Mouse (Mus musculus) cerebellum, adult 18-20 months (tissue): ENCODE data around the gene Trmt11.
"Not testable (repeated sequence)": the region's sequence is repeated elsewhere in the genome, so short reads cannot be mapped to it uniquely, and the experiment has no call there.

Source experiments
- DNase-seq, 2 experiments: peaks; one replicate each; pipeline ENCODE4 v3.0.0; 2021

The Trmt11 gene

GRCm38 (mm10) chr10:30555686-30556578 lies 44.6 kb downstream of the Trmt11 start:
- no peak for DNase-seq

GRCm38 (mm10) chr10:30552377-30552776 lies 48.2 kb downstream of the Trmt11 start:
- DNase-seq, result no peak

GRCm38 (mm10) chr10:30549974-30550373 lies 50.6 kb downstream of the Trmt11 start:
- no peak for DNase-seq

- DNase-seq, result no peak
Measured at GRCm38 (mm10) chr10:30538538-30538815, 62.1 kb downstream of the Trmt11 start.

- no peak for DNase-seq
Measured at GRCm38 (mm10) chr10:30537734-30538537, 62.6 kb downstream of the Trmt11 start.

- not testable (repeated sequence) for DNase-seq
Measured at GRCm38 (mm10) chr10:30535930-30536329, 64.6 kb downstream of the Trmt11 start.

- DNase-seq, result no peak
Measured at GRCm38 (mm10) chr10:30527122-30527521, 73.4 kb downstream of the Trmt11 start.

- no peak for DNase-seq
Measured at GRCm38 (mm10) chr10:30521727-30522126, 78.8 kb downstream of the Trmt11 start.

GRCm38 (mm10) chr10:30519143-30519542 lies 81.4 kb downstream of the Trmt11 start:
- no peak for DNase-seq

GRCm38 (mm10) chr10:30517224-30517623 lies 83.3 kb downstream of the Trmt11 start:
- no peak for DNase-seq

GRCm38 (mm10) chr10:30516771-30517170 lies 83.8 kb downstream of the Trmt11 start:
- no peak for DNase-seq

GRCm38 (mm10) chr10:30504736-30505135 lies 95.8 kb downstream of the Trmt11 start:
- no peak for DNase-seq

- DNase-seq, result no peak
Measured at GRCm38 (mm10) chr10:30503168-30503567, 97.4 kb downstream of the Trmt11 start.

GRCm38 (mm10) chr10:30502718-30503117 lies 97.8 kb downstream of the Trmt11 start:
- no peak for DNase-seq

- not testable (repeated sequence) for DNase-seq
Measured at GRCm38 (mm10) chr10:30498223-30498622, 102.3 kb downstream of the Trmt11 start.
